Mouse (Mus musculus): Measurements from ENCODE around the gene Ash1l. TPM values are rescaled to one million over a fixed set of nuclear protein-coding genes. Genes with fewer than 3 reads are reported as not detected.

The Ash1l gene
- polyA plus RNA-seq, 1 experiment: 33.0 TPM

Other genes starting within 250 kb of the Ash1l start
- 60.9 and 63.1 TPM in 2 replicates for gene Rit1, start 233.8 kb upstream of the Ash1l start, polyA plus RNA-seq (2012; rRNA removed)
- 374 and 395 TPM in 2 replicates for gene Syt11, start 175.5 kb upstream of the Ash1l start, polyA plus RNA-seq (2012; rRNA removed)
- 31.4 and 33.3 TPM in 2 replicates for gene Gon4l, start 115.4 kb upstream of the Ash1l start, polyA plus RNA-seq (2012; rRNA removed)
- 34.7 and 36.8 TPM in 2 replicates for gene Msto1, start 36.6 kb upstream of the Ash1l start, polyA plus RNA-seq (2012; rRNA removed)
- gene Dap3, start 559 bp downstream of the Ash1l start, polyA plus RNA-seq (2012; rRNA removed): 114 and 120 TPM in 2 replicates
- gene Rusc1, start 142.7 kb downstream of the Ash1l start, polyA plus RNA-seq (2012; rRNA removed): 153 and 157 TPM in 2 replicates
- gene Gm43738, start 150.5 kb downstream of the Ash1l start, polyA plus RNA-seq (2012; rRNA removed): 0.08 TPM in 1 of 2 replicates, not detected in the other
- gene Fdps, start 151.3 kb downstream of the Ash1l start, polyA plus RNA-seq (2012; rRNA removed): 97.5 and 98.5 TPM in 2 replicates
- gene Pklr, start 185.5 kb downstream of the Ash1l start, polyA plus RNA-seq (2012; rRNA removed): not detected in 2 replicates
- 33.3 and 36.8 TPM in 2 replicates for gene Hcn3, start 209.6 kb downstream of the Ash1l start, polyA plus RNA-seq (2012; rRNA removed)
- gene Clk2, start 214.2 kb downstream of the Ash1l start, polyA plus RNA-seq (2012; rRNA removed): 71.1 and 76.2 TPM in 2 replicates
- 95.7 and 97.7 TPM in 2 replicates for gene Scamp3, start 226.9 kb downstream of the Ash1l start, polyA plus RNA-seq (2012; rRNA removed)
- gene Fam189b, start 232.5 kb downstream of the Ash1l start, polyA plus RNA-seq (2012; rRNA removed): 77.0 and 78.8 TPM in 2 replicates